Mouse (Mus musculus) heart, embryonic 10.5 days (tissue): ENCODE measurements around the gene Tsen2. TPM values are rescaled to one million over a fixed set of nuclear protein-coding genes. Genes with fewer than 3 reads are reported as not detected.

Experiments
- DNase-seq: peaks from one replicate; pipeline ENCODE4 v3.0.0-alpha.2; 2017; ENCODE audit warnings: low spot score
- H3K27ac ChIP-seq: fragments of 300-500 bp; sonication (generic); 2 replicates; pipeline ENCODE4 v1.5.1; 2016; ENCODE audit warnings: mild to moderate bottlenecking
- H3K27me3 ChIP-seq: fragments of 300-500 bp; sonication (generic); 2 replicates; pipeline ENCODE4 v1.6.1; 2016; ENCODE audit warnings: mild to moderate bottlenecking; ENCODE audit not compliant: poor library complexity, insufficient read depth, severe bottlenecking
- H3K36me3 ChIP-seq: fragments of 300-500 bp; sonication (generic); 2 replicates; pipeline ENCODE4 v1.6.1; 2016; ENCODE audit warnings: mild to moderate bottlenecking, moderate library complexity
- H3K4me1 ChIP-seq: fragments of 300-500 bp; sonication (generic); 2 replicates; pipeline ENCODE4 v1.6.1; 2016; ENCODE audit warnings: mild to moderate bottlenecking
- H3K4me3 ChIP-seq: fragments of 300-500 bp; sonication (generic); 2 replicates; pipeline ENCODE4 v1.5.1; 2016; ENCODE audit warnings: mild to moderate bottlenecking, moderate library complexity
- H3K9me3 ChIP-seq: fragments of 300-500 bp; sonication (generic); 2 replicates; pipeline ENCODE4 v1.6.1; 2016; ENCODE audit warnings: mild to moderate bottlenecking, moderate library complexity
- whole genome bisulfite sequencing: fragments of 180-500 bp; shearing (Covaris S2); methylation state at CpG from one replicate; pipeline ENCODE4 v1.1.7; 2016; 5-methylcytosine and 5-hydroxymethylcytosine counted together
- polyA plus RNA-seq: library from polyadenylated mRNA; unstranded; fragments of >200 nt; fragmentation: Nextera tagmentation; extraction: Ambion mirVana; gene quantifications from 2 replicates; pipeline ENCODE4 v1.2.1, GENCODE M21; 2016

Tsen2 gene
- polyA plus RNA-seq, 1 experiment from 2014 or later: 29.0 TPM

- WGBS: 80% methylated on average over 12 of the region's 12 CpGs
- Histone ChIP-seq H3K9me3 (no peaks in the 10 kb centered on the region), H3K4me3 (no peak overlapping the region), H3K36me3 (no peaks in the 10 kb centered on the region), H3K27ac (no peak overlapping the region), H3K27me3 (peaks cover 36% of the 10 kb centered on the region), H3K4me1 (peaks cover 17% of the 10 kb centered on the region; the same call in 1 of the 2 replicates)
- no peak for DNase-seq
Measured at GRCm38 (mm10) chr6:115519275-115519699, 25.2 kb upstream of the Tsen2 start.

DNA sequence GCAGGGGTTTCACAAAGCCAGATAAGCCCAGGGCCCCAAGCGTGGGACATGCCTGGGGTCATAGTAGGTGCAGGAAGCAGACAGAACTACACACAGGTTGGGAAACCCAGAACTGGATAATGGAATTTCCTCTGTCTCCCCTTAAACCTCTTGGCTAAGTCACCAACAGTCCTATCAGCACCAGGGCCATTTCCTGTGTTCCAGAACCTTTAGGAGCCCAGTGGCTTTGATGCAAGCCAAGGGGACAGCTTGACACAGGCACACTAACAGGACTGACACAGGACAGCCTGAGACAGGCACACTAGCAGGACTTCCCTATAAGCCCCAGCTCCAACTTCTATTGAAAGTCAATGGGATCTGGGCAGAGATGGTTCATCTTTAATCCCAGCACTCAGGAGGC, 22.5 kb upstream of the Tsen2 start:
- Histone ChIP-seq H3K36me3 (no peaks in the 10 kb centered on the region), H3K9me3 (no peaks in the 10 kb centered on the region), H3K27me3 (peaks cover 36% of the 10 kb centered on the region), H3K27ac (no peak overlapping the region), H3K4me3 (no peak overlapping the region), H3K4me1 (peaks cover 23% of the 10 kb centered on the region; the same call in 1 of the 2 replicates)
- WGBS: 28% methylated on average over 1 of the region's 1 CpGs
- DNase-seq: no peak

DNA sequence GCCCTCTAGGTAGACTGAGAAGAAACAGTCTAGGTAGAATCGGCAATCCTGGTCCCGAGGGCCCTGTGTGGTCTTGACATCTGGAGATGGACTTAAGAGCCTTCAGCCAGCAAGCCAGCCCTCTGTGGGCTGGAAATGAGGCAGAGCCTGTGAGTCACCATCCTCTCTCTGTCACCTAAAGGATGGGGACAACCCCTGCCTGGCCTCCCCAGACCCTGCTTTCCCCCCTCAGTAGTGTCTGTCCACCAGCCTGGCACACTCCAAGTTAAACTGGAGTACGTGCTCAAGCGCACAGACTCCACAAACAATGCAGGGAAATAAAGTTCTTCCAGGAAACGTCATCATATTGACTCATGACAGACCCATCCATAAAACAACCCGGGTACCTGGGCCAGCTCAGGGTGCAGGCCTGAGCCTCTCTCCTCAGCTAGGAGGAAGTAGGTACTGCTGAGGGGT, 21.7 kb upstream of the Tsen2 start:
- 68% methylated on average over 6 of the region's 6 CpGs for WGBS
- DNase-seq: no peak
- Histone ChIP-seq H3K27ac (no peak overlapping the region), H3K4me1 (peaks cover 25% of the 10 kb centered on the region; the same call in 1 of the 2 replicates), H3K4me3 (no peak overlapping the region), H3K36me3 (no peaks in the 10 kb centered on the region), H3K27me3 (peaks cover 36% of the 10 kb centered on the region), H3K9me3 (no peaks in the 10 kb centered on the region)

DNA sequence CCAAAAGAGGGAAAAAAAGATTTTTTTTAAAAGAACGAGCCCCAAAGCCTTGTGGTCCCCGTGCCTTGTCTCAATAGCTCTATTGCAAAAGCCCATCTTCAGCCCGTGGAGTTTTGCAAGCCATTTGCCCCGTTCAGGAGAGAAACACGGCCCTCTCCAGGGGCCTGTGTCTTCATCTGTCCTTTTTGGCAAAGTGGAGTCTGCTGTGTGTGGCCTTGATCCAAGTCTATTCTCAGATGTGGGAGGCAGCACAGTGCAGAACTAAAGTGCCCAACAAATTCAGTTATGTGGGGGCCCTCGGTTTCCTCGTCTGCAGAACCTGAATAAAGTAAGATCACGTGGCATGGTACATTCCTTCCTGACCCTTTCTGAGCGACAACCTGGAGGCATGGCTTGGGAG, 21.3 kb upstream of the Tsen2 start:
- DNase-seq: no peak
- Histone ChIP-seq H3K27me3 (peaks cover 34% of the 10 kb centered on the region), H3K4me1 (peaks cover 25% of the 10 kb centered on the region; the same call in 1 of the 2 replicates), H3K9me3 (no peaks in the 10 kb centered on the region), H3K27ac (no peak overlapping the region), H3K36me3 (no peaks in the 10 kb centered on the region), H3K4me3 (no peak overlapping the region)
- WGBS: 71% methylated on average over 9 of the region's 9 CpGs

- WGBS: 67% methylated on average over 9 of the region's 9 CpGs
- peaks cover 25% of the 10 kb centered on the region; the same call in 1 of the 2 replicates for H3K4me1 ChIP-seq
- H3K9me3 ChIP-seq: no peaks in the 10 kb centered on the region
- H3K36me3 ChIP-seq: no peaks in the 10 kb centered on the region
- peaks cover 22% of the 10 kb centered on the region for H3K27me3 ChIP-seq
- no peak for DNase-seq
- 0 out of 2 replicates have a peak overlapping the region, but pooled peaks have one; percentile 22 for H3K27ac ChIP-seq
- no peak overlapping the region for H3K4me3 ChIP-seq
Measured at GRCm38 (mm10) chr6:115524449-115524990, 19.9 kb upstream of the Tsen2 start.

DNA sequence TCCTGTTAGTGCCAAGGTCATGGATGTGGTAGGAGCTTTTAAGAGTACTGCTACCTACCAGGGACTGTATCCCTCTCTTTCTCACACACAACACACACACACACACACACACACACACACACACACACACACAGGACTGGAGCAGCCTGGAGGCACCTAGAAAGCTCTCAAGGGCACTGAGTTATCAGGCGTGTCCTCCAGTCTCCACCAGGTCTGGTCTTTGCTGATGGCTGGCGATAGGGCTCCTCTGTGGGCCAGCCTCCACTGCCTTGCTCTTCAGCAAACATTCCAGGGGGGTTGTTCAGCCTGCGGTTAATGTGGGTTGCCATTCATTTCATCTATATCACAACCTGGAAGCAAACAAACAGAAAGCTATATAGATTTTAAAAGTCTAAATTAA, 17.0 kb upstream of the Tsen2 start:
- H3K4me3 ChIP-seq: no peak overlapping the region
- H3K9me3 ChIP-seq: no peaks in the 10 kb centered on the region
- no peak for DNase-seq
- H3K27me3 ChIP-seq: peaks cover 15% of the 10 kb centered on the region; the same call in 1 of the 2 replicates
- H3K36me3 ChIP-seq: no peaks in the 10 kb centered on the region
- 75% methylated on average over 3 of the region's 3 CpGs for WGBS
- no peak overlapping the region for H3K27ac ChIP-seq
- H3K4me1 ChIP-seq: peaks cover 16% of the 10 kb centered on the region; the same call in 1 of the 2 replicates

DNA sequence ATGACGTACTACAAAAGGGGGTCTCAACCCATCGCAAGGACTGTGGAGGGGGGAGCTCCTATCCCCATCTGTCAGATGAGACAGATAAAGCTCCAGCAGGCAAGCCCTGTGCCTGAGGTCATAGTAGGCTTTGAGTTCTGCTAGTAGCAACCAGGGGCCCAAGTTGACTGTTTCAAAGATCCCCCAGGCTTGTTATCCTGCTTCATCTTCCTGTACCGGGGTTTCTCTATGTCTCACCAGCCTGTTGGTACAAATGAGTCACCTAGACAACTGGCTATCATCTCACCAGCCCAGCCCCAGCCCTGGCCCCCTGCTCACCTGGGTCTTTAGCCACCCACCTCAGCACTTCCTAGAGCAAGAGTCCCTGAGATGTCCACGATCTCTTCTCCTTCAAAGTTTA, 16.1 kb upstream of the Tsen2 start:
- peaks cover 7% of the 10 kb centered on the region; the same call in 1 of the 2 replicates for H3K27me3 ChIP-seq
- DNase-seq: no peak
- no peak overlapping the region for H3K27ac ChIP-seq
- H3K36me3 ChIP-seq: no peaks in the 10 kb centered on the region
- 81% methylated on average over 4 of the region's 4 CpGs for WGBS
- H3K4me3 ChIP-seq: no peak overlapping the region
- no peaks in the 10 kb centered on the region for H3K9me3 ChIP-seq
- peaks cover 16% of the 10 kb centered on the region; the same call in 1 of the 2 replicates for H3K4me1 ChIP-seq

DNA sequence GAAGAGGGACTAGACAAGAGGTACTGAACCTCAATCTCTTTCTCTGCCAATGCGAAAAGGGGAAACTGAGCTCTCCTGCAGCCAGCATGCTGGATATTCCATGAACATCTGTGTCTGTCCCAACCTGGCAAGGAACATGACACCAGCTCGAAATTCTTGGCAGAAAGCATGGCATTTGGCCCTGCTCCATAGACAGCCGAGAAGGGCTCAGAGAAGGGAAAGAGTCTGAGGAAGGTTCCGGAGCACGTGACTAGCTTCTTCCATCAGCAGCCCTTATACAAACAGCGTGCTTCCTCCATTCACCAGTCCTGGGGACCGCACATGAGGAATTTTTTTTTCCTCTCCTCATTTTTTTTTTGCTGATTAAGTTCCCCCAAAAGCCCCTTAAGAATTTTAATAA, 9.8 kb upstream of the Tsen2 start:
- H3K27me3 ChIP-seq: peaks cover 11% of the 10 kb centered on the region; the same call in 1 of the 2 replicates
- H3K36me3 ChIP-seq: no peaks in the 10 kb centered on the region
- 65% methylated on average over 7 of the region's 7 CpGs for WGBS
- H3K4me3 ChIP-seq: no peak overlapping the region
- H3K27ac ChIP-seq: no peak overlapping the region
- peaks cover 7% of the 10 kb centered on the region; the same call in 1 of the 2 replicates for H3K4me1 ChIP-seq
- DNase-seq: no peak
- H3K9me3 ChIP-seq: no peaks in the 10 kb centered on the region

DNA sequence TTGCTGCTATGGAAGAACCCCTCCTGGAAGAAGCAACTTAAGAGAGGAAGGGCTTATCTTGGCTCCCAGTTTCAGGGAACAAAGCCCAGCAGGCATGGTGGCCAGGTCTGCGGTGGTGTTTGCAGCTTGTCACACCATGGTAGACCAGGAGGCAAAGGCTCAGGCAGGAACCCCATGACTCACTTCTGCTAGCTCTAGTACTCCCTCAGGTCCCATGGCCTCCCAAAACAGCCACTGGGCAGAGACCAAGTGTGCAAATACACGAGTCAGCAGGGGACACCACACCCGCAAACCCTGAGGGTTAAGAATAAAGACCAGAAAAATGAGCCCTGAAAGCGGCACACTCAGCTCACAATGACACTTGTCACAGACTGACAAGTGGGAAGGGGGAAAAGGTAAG, 8.3 kb upstream of the Tsen2 start:
- Histone ChIP-seq H3K27ac (no peak overlapping the region), H3K27me3 (peaks cover 11% of the 10 kb centered on the region; the same call in 1 of the 2 replicates), H3K9me3 (no peaks in the 10 kb centered on the region), H3K4me1 (peaks cover 9% of the 10 kb centered on the region; the same call in 1 of the 2 replicates), H3K4me3 (no peak overlapping the region), H3K36me3 (no peaks in the 10 kb centered on the region)
- 82% methylated on average over 4 of the region's 4 CpGs for WGBS
- DNase-seq: no peak

DNA sequence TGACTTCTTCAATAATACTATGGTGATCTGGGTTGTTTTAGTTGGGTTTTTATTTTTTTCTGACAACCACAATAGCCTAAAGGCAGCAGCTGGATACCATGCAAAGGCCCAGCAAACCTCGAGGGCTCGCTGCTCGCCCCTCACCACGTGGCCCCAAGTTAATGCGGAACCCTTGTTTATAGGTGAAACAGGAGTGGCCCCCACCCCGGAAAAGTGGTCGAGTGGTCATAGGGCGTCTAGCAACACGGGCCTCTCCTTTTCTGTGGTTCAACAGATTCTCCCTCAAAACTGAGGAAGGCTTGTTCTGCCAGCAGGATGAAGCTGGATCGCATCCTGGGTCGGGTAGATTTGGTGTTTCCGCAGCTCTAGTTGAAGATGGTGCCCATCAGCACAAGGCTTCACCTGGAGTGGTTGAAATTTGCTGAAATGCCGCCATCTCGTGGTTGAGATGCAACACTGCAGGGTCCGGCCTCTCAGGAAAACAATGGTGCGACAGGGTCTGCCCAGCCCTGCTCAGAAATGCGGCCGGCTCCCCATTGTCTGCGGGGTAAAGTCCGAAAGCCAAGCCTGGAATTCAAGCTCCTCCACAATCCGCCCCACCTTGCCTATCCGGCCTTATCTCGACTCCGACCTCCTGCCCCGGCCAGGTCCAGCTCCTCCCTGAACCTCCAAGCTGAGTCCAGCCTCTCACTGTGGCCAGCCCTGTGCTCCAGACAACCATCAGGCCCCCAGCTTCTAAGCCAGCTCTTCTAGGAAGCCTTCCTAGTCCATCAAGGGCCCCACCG, 5.6 kb upstream of the Tsen2 start:
- H3K4me3 ChIP-seq: peak overlapping the region; percentile 51
- peaks cover 11% of the 10 kb centered on the region; the same call in 1 of the 2 replicates for H3K27me3 ChIP-seq
- H3K27ac ChIP-seq: peak overlapping the region; percentile 83

DNA sequence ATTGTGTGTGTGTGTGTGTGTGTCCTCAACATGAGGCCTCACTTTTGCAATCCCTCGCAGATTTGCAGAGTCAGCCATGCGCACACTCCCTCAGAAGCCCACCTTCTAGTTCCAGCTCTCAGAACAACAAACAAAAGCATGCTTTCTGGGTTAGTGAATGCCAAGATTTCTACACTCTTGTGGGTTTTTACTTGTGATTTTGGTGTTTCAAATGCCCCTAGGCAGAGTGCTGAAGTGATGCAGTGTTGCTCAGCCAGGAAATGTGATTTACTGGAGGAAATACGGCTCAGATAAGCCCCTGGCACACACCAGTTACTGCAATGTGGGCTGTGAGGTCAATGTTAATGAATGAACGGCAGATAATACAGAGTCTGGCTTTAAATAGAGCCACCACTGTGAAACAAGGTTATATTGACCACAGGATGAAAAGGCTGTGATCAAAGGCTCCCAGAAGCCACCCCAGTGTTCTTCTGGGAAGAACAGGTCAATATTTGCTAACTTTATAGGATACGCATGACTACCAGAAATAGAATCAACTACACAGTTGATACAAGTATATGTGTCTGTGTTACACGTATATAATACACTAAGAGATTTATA, 2.7 kb upstream of the Tsen2 start:
- Histone ChIP-seq H3K4me3 (no peak overlapping the region), H3K27me3 (peaks cover 8% of the 10 kb centered on the region; the same call in 1 of the 2 replicates), H3K9me3 (no peaks in the 10 kb centered on the region), H3K27ac (peak overlapping the region; percentile 33), H3K4me1 (peaks cover 17% of the 10 kb centered on the region; the same call in 1 of the 2 replicates), H3K36me3 (no peaks in the 10 kb centered on the region)
- WGBS: 57% methylated on average over 6 of the region's 6 CpGs
- DNase-seq: no peak

More for the DNA sequence above, 5.6 kb upstream of the Tsen2 start:
- 18% methylated on average over 26 of the region's 26 CpGs for WGBS
- Histone ChIP-seq H3K36me3 (no peaks in the 10 kb centered on the region), H3K9me3 (no peaks in the 10 kb centered on the region), H3K4me1 (peaks cover 13% of the 10 kb centered on the region; the same call in 1 of the 2 replicates)
- DNase-seq: peak; percentile 88

DNA sequence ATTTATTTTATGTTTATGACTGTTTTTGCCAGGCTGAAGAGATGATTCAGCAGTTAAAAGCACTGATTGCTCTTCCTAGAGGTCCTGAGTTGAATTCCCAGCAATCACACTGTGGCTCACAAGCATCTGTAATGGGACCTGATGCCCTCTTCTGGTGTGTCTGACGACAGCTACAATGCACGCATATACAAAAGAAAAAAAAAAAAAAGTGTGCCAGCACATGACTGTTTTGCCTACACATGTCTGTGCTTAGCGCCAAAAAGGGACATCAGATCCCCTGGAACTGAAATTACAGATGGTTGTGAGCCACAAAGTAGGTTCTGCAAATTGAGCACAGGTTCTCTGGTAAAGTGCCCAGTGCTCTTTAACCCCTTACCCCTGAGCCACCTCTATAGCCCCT, 2.1 kb upstream of the Tsen2 start:
- DNase-seq: no peak
- WGBS: 79% methylated on average over 3 of the region's 3 CpGs

More for the DNA sequence above, 2.1 kb upstream of the Tsen2 start:
- no peaks in the 10 kb centered on the region for H3K9me3 ChIP-seq
- peaks cover 3% of the 10 kb centered on the region; the same call in 1 of the 2 replicates for H3K27me3 ChIP-seq
- H3K27ac ChIP-seq: no peak overlapping the region
- no peak overlapping the region for H3K4me3 ChIP-seq
- peaks cover 17% of the 10 kb centered on the region; the same call in 1 of the 2 replicates for H3K4me1 ChIP-seq
- no peaks in the 10 kb centered on the region for H3K36me3 ChIP-seq
